Mouse (Mus musculus) neural tube, embryonic 10.5 days (tissue): ENCODE data around the gene Egflam.

Experiments used
- DNase-seq: peaks from one replicate; pipeline ENCODE4 v3.0.0-alpha.2; 2017; ENCODE audit warnings: low spot score; ENCODE audit errors: extremely low spot score

Egflam gene

DNA sequence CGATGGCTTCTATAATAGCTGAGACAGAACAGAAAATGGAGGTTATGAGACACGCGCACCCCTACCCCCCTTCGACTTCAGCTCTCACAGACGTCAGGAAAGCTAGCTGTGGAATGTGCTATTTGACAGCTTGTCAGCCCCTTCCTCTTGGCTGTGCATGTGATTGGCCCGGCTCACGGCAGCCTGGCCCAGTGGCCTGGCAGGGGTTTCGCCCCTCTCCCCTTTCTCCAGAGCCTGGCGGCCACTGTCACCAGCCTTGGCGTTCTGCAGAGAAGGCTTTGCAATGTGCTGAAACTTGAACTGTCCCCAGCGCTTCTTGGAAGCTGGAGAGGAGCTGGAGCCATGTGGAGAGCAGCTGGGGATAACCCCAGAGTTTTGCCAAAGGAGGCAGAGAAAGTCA is 175.4 kb downstream of the Egflam start:
- DNase-seq = peak; percentile 17

DNA sequence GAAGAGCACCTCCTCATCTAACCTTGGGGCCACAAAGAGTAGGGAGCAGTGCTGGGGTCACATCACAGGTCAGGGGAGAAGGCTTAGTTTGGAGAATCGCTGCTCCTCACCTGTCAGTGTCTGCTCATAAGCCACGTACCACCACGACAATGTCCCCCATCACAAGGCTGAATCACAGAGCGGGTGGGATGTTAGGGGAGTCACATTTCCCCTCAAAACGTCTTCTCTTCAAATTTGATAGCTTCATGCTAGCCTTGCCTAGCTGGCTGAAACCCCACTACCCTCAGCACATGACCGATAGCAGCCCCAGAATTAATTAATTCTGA is 181.0 kb downstream of the Egflam start:
- no peak for DNase-seq

DNA sequence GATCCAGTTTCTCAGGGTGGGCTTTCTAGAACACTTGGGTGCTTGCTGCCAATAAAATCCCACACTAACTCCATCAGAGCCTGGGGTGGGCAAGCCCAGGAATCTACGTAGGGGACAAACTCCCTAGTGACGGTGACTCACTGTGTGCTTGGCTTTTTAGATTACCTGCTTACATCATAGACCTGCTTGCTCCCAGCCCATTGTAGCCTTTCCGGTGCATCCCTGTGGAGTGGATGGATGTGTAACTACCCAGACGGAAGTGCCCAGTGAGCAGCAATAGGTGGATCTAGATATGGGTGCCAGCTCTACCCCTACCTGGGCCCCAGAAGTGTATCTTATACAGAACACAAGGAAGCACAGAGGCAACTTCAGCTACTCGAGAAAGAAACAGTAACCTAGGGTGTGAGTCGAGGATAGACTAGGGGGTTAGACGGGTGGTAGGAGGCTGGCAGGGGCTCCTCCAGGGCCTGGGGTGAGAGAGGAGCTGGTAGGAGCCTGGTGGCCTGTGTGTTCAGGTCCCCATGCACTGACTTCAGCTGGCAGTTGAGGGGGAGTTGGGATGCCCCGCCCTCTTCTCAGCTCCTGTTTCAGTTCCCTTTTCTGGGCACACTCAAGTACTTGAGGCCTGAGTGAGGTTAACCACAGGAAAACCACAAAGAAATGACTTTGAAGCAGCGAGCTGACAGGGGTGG is 181.5 kb downstream of the Egflam start:
- no peak for DNase-seq

DNA sequence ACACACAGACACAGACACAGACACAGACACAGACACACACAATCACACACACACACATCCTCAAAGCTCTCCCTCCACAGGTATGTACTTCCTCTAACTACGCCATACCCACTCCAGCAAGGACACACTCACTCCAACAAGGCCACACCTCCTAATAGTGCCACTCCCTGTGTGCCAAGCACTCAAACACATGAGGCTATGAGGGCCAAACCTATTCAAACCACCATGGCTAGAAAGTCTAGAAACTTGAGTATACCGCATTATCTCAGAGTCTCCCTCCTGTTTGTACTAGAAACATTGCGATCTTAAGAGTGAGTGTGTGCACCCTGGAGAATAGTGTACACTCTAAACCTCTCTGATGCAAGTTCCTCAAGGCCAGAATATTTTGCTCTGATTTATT is 182.3 kb downstream of the Egflam start:
- no peak for DNase-seq

DNA sequence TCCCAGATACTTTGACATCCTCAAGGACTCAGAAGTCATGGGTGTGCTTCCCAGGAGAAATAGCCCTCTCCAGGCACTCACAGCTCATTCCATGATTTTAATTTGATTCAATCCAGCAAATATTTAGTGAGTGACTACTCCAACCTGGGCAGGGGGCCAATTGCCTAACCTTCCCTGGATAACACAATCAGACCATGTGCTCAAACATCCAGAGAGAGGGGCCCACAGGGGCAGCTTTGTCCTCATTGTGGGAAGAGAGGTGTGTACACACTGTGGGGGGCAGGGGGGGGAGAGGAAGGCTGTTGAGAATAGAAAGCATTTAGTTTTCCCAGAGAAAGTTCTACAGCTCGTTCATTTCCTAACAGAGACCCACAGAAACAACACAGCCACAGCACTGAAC is 184.5 kb downstream of the Egflam start:
- DNase-seq = no peak

DNA sequence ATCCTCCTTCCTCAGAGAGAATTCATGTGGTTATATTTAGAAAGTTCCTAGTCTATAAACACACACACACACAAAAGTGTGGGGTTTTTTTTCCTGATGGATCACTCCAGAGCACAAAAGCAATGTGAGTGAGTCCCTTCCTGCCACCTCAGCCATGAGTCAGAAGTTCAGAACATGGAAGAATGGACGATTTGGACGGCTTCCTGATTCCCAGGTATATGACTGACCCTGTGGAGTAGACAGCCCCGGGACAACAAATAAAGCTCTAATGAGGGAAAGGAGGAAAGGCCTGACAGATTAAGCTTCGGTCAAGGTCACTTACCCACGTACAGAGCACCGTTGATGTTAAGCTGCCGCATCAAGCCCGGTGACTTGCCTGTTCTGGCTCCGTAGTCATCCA is 190.0 kb downstream of the Egflam start:
- no peak for DNase-seq

DNA sequence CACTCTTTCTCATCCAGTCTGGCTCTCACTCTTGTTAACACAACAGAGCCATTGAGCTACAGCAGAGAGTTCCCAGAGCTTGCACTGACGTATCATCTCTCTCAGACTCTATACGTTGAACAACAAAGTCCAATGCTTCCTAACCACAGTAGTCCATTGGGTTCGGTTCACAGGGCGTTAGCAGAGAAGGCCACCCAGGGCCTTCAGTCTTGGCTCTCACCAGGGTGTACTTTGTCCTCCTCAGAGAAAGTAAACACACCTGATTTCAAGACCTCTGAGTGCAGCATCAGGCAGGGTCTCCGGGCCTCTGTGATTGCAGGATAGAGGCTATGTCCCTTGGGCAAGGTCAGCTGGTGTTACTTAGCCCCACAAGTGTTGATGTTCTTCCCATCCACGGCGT is 190.9 kb downstream of the Egflam start:
- no peak for DNase-seq

DNA sequence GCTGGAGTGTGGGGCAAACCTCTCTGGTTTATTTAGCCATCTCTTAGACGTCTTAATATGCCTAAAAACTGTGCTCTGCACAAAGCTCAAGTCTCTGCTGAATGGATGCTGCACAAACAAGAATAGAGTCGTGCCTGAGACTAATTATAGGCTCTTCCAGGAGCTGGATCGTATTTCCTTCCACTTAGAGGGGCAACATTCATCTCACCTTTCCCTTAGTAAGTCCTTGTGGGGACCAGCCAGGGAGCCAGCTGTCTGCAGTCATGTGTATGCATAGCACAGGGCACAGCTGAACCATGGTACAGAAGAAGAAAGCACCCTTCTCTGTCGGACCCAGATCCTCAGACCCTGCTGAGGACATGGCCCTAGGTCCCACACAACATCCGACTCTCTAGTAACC is 192.1 kb downstream of the Egflam start:
- DNase-seq = no peak

DNA sequence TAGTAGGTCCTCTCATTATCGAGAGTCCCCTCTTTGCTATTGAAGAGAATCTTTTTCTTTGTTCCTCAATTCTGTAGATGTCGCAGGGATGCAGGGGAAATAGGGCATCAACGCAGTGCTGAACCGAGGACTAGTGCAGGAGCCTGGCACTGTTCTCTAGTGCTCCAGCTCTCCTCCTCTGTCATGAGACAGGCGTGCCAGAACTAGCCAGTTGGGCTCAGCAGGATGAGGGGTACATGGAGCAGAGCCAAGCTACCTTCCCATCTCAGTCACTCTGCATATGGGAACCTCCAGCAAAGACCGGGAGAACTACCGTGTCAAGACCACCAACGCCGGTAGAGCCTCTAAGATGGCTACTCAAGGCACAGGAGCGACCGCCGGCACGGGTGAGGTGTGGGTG is 193.3 kb downstream of the Egflam start:
- no peak for DNase-seq

DNA sequence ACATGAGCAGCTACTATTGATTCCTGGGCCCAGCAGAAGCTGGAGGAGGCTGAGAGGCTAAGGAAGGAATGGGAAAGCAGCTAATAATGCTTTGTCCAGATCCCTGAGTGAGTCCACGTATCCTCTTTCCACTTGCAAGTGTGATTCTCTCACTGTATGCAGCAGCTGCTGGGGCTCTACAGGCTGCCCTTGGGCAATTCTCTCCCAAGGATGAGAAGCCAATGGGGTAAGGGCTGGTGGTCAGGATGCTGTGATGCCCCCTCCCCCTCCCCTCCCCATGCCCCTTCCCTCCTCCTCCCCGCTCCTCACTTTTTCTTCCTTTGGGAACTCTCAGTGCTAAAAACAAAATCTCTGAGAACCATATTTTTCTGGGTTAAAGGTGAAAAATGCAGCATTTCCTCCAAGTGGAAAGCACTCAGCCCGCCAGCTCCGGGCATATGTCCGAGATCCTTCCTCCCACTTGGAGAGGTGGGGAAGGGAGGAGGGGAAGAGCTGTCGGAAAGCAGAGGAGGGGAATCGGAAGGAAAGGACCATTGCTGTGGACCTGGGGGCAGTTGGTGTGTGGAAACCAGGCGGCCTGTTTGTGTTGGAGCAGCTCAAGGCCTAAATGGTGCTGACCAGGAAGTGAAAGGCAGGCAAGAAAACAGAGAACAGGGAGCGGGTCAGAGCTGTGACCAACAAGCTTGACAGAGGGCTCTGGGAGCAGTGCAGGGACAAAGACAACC is 194.4 kb downstream of the Egflam start:
- DNase-seq = no peak

DNA sequence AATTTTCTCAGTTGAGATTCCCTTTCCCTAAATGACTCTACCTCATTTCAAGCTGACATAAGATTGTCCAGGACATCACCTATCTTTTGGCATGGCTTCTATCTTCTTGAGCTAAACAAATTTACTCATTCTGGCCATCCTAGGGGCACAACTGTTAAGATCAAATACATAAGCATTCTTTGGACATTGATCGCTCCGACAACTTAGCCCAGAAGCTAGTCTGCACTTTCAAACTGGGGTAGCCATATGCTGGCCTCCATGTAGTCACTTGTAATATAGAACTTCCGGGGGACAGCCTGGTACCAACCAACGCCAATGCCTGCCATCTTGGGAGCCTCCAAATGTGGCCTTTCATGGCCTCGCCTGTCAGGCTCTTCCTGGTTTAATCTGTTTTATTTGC is 195.2 kb downstream of the Egflam start:
- no peak for DNase-seq

DNA sequence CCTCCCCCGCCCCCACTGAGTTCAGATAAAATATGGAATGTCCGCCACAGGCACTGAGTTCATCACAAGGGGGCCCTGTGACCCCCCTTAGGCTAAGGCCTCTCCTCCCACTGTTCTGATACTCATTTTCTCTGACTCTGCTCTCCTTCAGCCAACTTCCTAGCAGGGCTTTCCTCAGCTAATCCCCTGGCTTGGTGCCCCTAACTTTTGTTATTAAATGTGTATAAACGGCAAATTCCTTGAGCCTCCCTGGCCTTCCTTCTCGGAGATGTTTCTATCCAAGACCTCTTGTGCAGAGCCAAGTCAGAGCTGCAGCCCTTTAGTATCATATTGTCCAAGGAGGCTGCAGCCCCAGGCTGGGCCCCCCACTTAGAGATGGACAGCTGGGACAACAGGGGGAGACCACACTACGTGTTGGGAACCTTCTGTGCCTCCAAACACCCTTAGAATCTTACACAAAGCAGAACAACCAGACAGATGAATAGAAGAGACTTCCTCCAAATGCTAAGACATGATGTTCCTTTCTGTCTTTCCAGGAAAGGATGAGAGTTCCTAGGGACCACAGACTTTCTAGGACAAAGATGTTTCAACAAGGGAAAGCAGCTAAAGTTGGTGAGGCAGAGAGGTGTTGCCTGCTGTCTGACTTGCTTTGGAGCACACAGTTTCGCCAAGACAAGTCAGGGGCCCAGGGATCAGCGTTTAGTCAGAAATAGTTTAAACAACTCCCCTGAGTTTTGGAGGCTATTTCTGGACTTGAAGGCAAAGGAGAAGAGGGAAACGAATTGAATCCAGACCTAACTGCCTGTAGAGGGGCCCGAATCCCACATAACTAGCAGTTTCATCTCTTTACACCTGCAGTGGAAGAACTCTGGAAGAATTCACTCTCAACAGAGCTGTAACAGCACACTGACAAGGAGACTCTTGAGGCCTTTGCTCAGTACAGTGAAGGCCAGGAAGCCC is 196.5 kb downstream of the Egflam start:
- no peak for DNase-seq

DNA sequence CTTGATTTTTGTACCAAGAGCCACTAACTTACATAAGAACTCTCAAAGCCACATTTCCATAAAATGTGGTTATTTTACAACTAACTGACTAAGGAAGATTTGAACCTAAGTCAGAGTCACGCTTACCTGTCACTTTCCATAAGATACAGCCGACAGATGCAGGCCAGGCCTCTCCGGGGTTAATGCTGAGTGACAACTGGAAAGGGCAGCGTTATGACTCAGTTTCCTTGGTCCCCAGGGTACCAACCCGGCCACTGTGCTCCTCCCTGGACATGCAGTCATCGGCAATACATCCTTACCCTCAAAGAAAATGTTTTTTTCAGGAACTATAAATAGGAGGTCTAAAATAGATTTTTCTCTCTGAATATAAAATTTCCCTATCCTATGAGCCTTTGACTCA is 197.9 kb downstream of the Egflam start:
- DNase-seq = no peak

DNA sequence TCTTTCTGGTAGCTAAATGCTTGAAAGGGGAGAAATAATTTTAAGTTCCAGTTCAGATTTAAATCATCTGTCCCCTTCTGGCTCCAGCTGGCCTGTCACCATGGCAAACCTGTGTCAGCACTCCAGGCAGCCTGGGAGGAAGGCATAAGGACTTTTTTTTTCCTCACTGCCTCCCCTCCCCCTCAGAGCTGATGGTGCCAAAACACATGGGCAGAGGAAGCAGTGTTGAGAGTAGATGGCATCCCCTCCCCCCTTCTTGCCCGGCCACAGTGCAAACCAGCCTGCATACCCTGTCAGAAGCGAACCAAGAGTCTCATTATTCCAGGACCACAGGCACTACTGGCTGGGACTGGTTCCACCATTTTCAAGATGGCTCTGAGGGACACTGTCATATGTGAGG is 199.4 kb downstream of the Egflam start:
- DNase-seq = no peak

DNA sequence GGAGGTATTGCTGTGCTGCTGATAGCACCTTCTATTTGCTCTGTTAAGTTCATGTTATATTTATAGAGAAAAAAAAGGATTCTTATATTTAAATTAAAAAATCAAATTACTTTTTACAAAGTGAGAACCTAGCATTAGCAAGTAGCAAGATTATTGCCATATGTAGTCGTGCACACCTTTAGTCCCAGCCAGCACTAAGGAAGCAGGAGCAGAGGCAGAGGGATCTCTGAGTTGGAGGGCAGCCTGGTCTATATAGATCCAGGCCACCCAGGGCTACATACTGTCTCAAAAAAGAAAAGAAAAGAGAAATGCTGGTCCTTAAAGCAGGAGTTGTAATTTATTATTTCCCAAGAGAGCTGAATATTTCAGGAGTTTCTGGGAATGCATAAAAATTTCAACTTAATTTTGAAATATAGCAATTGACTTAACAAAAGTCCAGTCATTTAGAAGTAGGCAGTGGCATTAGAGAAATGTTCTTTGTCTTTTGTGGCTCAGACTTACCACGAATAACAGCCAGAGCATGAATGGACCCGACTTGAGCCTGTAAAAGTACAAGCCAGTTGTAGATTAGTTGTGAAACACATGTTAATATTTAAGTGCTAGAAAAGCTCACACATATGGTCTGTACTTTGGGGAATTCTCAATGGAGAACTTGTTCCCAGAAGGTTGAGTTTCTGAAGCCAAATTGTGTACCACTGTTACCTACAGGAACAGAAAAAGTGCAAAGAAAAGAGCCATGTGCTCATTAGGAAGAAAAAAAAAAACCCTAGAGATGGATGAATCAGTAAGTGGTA is 200.3 kb downstream of the Egflam start:
- no peak for DNase-seq

DNA sequence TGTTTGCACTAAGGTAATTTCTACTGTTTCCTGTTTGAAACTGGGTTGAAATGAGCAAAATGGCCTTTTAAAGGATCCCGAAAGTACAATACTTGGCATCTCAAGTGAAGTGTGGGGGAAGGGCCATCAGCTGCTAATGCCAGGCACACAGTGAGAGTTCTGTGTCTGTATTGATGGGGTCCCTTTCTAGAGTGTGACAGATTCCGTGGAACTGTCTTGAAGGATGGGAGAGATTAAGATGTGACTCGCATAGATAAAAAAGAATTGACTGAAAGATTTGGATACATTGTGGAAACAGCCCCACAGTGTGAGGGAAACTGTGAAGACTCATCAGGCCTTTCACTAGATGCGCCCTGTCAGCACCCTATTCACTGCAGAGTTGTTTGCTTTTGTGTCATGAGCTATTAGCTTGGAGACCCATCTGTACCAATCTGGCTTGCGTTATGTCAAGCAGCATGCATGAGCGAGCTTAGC is 203.4 kb downstream of the Egflam start:
- DNase-seq = peak; percentile 44

DNA sequence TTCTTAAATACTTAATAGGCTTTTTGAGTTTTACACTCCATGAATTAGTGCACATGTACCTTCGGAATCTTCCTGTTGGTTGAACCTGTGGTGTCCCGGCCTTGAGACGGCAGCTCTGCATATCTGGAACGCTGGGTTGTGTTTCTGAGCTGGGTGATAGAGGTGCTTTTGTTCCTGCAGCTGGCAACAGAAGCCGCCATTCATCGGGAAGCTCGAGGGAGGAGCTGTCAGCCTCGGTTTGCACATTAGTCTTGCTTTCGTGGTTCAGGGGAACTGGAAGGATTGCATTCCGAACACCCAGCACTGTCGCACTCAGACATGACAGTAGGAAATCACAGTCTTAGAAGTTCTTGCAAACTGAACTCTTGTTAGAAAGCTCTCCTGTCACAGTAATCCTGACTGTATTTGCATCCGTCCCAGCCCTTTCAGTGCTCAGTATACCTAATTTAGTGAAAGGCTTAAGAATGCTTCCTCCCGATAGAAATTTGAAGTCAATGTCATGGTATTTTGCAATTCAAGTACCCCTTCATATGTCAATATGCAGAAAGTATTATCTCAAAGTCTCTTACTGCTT is 204.0 kb downstream of the Egflam start:
- DNase-seq = peak; percentile 52

DNA sequence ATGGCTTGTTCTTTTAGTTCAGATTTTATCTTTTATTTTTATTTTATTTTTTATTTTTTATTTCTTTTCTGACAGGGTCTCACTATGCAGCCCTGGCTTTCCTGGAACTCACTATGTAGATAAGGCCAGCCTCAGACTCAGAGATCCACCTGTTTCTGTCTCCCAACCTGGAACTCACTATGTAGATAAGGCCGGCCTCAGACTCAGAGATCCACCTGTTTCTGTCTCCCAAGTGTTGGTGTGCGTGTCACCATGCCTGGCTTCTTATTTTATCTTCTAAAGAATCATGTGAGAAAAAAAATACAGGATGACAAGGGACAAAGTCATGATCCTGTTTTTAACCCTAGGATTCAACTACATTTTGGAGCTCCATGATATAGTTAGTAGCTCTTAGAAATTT is 205.6 kb downstream of the Egflam start:
- DNase-seq = no peak

DNA sequence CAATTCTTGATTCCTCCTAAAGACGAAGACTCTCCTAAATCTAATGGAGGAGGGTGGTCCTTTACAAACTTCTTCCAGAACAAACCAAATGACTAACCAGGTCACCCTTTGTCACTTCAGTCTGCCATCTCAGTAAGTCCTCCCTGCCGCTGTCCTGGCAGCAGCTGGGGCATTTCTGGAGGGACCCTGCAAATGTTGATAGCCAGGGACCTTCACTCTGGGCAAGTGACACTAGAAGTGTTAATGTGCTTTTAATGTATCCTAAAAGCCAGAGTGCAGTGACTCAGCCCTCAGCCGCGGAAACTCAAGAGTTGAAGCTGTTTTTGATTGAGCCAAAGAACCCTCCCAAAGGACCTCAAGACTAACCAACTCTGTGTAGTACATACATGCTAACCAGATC is 207.1 kb downstream of the Egflam start:
- no peak for DNase-seq

DNA sequence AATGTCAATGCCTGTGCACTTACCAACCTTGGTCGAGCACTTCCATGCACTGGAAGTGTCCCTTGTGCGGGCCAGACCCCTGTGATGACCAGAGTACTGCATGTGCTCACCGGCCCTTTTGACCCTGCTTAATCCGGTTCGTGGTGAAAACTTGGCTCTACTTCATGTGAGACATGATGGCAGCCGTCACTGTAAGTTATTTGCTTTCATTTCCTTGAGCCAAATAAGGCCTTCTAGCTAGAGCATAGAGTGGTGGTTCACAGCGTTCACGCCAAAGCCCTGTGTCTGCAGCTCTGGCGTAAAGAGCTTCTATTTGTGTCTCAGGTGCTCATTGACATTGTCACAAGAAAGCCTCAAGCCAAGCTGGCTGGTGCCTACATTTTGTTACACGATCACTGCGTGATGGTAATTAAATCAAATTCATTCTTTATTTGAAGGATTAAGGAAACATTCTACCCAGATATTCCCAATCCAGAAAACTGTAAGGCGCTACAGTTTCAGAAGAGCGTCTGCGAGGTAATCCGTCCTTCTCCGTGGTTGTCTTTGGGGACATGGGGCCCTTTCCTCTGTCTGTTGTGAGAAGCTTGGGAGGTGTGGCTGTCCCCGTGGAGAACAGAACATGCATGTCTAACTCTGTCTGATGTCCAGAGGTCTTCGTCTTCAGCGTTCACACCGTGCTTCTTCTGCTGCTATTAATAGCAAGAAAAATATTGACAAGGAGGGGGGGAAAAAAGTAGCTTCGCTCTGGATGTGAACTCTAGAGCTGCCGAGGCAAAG is 208.3 kb downstream of the Egflam start:
- DNase-seq = no peak
